Mouse (Mus musculus): Measurements from ENCODE around the gene Stk38.
"Not testable (repeated sequence)": the region's sequence is repeated elsewhere in the genome, so short reads cannot be mapped to it uniquely, and the experiment has no call there.

The Stk38 gene

GRCm38 (mm10) chr17:29009181-29009580 is 1.4 kb upstream of the Stk38 start:
- no peak for DNase-seq (ENCODE audit: low read depth, low spot score)

DNA sequence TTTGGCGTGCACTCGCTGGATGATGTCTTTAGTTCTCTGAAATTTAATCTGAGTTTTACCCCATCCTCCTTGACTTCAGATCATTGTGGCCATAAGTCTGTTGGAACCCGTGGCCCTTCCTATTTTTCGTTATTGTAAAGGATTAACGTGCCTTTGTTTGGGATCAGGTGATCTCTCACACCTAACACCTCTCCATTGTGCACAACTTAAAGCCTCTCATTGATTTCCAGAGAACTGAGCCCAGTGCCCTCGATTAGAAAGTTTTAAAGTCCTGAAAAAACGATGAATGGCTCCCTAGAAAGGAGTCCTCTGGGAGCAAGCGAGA is 493 bp upstream of the Stk38 start:
- no peak for DNase-seq (ENCODE audit: low read depth, low spot score)

GRCm38 (mm10) chr17:29007243-29007640 is 553 bp downstream of the Stk38 start:
- DNase-seq (ENCODE audit: low read depth, low spot score) = no peak

- DNase-seq (ENCODE audit: low read depth, low spot score) = no peak
These were observed 983 bp downstream of the Stk38 start for GRCm38 (mm10) chr17:29006812-29007211.

DNA sequence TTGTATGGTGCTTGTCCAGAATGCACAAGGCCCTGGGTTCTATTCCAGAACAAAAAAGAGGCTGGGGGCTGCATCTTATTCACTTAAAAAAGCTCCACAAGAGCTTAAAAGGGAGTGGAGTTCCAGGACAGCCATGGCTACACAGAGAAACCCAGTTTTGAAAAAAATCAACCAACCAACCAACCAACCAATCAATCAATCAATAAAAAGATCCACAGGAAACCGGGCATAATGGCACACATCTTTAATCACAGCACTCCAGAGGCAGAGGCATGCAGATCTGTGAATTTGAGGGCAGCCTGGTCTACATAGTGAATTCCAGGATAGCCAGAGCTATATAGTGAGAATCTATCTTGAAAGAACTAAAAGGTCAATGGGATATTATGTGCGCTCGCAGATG is 2.8 kb downstream of the Stk38 start:
- DNase-seq (ENCODE audit: low read depth, low spot score) = no peak

DNA sequence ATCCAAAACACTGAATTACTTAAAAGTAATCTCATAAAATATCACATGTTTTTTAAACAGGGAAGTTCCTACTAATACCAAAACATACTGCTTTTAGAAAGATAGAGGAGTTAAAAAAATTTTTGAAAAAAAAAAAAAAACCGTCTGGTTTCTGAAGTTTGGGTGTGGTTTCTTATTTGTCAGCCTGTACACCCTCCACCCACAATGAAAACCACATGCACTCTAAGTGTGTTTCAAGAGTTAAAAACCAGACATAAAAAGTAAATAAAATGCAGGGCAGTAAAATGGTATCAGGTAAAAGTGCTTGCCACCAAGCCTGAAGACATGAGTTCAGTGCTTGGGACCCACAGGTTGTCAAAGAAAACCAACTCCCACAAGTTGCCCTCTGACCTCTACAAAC is 4.1 kb downstream of the Stk38 start:
- no peak for DNase-seq (ENCODE audit: low read depth, low spot score)

DNA sequence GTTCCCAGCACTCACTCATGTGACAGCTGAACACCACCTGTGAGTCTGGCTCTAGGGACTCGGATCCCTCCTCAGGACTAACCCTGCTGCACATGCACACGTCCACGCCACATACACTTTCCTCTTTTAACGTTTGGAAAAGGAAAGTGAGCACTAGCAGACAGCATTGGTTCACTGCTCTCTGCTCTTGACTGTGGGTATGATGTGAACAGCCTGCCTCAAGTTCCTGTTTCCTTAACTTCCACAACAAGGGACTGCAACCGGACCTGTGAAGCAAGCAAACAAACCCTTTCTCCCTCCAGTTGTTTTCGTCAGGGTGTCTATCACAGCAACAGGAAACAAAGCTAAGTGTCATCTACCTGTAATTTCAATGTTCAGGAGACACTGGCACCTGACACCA is 7.3 kb downstream of the Stk38 start:
- DNase-seq (ENCODE audit: low read depth, low spot score) = no peak

GRCm38 (mm10) chr17:28994615-28995014 is 13.2 kb downstream of the Stk38 start:
- no peak for DNase-seq (ENCODE audit: low read depth, low spot score)

DNA sequence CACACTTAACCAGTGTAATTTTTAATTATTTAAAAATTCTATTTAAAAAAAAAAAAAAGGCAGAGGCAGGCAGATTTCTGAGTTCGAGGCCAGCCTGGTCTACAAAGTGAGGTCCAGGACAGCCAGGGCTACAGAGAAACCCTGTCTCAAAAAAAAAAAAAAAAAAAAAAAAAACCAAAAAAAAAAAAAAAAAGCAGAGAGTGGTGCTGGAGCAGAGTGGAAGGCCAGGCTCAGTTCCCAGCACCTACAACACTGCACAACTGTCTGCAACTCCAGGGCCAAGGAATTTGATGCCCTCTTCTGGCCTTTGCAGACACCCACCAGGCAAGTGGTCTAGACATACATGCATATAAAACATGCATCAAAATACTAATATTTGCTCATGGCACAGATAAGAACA is 14.8 kb downstream of the Stk38 start:
- DNase-seq (ENCODE audit: low read depth, low spot score) = not testable (repeated sequence)

- DNase-seq (ENCODE audit: low read depth, low spot score) = peak; percentile 29
These were observed 15.7 kb downstream of the Stk38 start for GRCm38 (mm10) chr17:28992105-28992504.

DNA sequence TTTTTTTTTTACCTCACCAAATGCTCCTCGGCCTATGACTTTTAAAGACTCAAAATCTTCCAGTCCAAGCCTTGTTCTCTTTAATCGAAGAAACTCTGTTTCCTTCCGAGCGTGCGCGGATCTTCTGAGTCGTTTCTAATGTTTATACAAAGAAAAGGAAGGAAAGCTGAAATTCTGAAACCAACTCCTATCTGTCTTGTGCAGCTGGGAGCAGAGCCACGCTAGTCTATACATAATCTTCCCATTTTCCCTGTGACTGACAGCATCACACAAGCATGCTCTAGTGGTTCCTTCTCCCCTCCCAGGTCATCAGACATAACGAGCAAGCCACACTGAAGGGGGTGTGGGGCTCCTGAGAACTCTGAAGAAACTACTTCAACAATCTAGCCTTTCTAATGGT is 16.5 kb downstream of the Stk38 start:
- DNase-seq (ENCODE audit: low read depth, low spot score) = no peak

DNA sequence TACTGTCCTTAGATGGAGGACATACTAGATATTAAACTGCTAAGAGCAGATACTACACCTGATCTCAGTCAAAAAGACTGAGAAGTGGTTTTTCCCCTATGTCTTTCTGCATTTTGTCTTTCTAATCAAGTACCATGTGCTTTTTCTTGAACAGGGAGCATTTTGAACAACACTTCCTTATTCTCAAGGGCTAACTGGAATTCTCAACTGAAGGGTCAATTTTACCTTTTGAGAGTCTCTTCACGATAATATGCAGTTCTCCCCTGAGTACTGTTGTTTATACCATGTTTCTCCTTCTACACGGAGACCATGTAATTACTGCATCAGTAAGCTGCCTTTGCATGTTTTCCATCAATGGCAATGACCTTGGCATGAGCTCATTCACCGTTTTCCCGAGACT is 17.7 kb downstream of the Stk38 start:
- no peak for DNase-seq (ENCODE audit: low read depth, low spot score)

GRCm38 (mm10) chr17:28988996-28989395 is 18.8 kb downstream of the Stk38 start:
- DNase-seq (ENCODE audit: low read depth, low spot score) = no peak

GRCm38 (mm10) chr17:28988291-28988690 is 19.5 kb downstream of the Stk38 start:
- no peak for DNase-seq (ENCODE audit: low read depth, low spot score)

DNA sequence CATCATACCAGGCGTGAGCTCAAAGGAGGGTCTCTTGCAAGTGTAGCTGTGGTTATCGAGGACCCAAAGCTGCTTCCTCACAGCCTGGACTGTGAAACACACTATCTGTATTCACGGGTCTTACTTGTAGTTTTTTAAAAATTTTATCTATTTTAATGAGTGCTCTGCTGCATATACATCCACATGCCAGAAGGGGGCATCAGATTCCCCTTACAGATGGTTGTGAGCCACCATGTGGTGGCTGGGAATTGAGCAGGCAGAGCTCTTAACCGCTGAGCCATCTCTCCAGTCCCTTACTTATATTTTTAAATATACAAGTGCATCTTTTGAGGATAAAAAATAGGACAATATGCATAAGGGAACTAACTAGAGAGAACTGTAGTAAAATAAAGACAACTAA is 20.1 kb downstream of the Stk38 start:
- DNase-seq (ENCODE audit: low read depth, low spot score) = no peak

DNA sequence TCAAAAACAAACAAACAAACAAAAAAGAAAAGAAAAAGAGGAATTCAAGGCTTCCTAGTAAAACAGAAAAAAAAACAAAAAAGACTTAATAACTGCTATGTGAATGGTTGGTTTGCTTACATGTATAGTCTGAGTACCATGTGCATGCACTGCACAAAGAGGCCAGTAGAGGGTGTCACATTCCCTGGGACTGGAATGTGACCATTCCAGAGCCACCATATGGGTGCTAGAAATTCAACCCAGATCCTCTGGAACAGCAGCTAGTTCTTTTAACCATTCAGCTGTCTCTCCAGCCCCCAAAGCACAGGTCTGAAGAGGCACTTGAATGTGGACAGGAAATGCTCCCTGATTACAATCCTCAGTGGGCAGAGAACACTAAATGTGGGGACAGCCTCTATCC is 21.0 kb downstream of the Stk38 start:
- DNase-seq (ENCODE audit: low read depth, low spot score) = no peak

GRCm38 (mm10) chr17:28984724-28985420 is 22.9 kb downstream of the Stk38 start:
- no peak for DNase-seq (ENCODE audit: low read depth, low spot score)

- DNase-seq (ENCODE audit: low read depth, low spot score) = no peak
These were observed 25.2 kb downstream of the Stk38 start for GRCm38 (mm10) chr17:28982591-28982990.

DNA sequence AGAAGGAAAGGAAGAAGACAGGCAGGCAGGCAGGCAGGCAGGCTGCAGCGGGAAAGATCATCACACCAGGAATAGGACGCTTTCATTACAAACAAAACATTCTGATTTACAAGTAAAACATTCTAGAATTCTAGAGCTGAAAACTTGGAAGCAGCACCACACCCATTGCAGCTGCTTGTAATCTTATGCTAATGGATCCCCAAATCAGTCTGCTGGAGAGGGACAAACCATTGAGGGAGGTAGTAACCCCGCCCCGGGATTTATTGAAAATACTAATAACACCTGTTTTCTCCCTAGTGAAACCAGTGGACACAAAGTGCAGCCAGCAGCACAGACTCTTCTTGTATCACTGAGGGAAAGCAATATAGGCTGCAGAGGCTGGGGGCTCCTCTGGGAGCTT is 26.7 kb downstream of the Stk38 start:
- no peak for DNase-seq (ENCODE audit: low read depth, low spot score)

- DNase-seq (ENCODE audit: low read depth, low spot score) = no peak
These were observed 28.7 kb downstream of the Stk38 start for GRCm38 (mm10) chr17:28979091-28979490.

GRCm38 (mm10) chr17:28970122-28970521 is 37.7 kb downstream of the Stk38 start:
- DNase-seq (ENCODE audit: low read depth, low spot score) = no peak

DNA sequence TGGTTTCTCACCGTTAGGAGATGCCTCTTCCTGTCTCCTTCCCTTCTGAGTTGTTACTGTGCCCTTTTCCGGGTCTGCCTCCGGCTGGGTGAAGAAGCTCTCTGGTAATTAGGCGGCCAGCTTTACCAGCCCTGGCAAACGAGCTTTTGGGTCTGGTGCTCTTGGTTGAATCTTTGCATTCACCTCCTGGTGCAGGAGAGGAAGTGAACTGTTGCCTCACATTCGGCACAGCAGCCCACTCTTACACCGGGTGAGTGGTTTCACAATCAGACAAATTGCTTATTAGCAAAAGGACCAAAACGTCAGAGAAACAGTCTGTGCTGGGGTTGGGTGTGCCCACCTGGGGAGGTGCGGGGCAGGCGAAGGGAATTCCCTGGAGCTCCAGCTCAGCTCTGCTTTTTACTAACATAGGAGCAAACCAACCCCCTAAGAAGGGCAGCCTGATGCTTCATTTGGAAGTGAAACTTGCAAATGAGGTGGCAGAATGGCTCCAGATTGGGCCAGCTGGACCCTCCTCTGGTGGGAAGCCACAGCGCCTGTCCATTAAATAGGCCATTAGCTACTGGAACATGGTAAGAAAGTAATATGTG is 40.7 kb downstream of the Stk38 start:
- no peak for DNase-seq (ENCODE audit: low read depth, low spot score)

- no peak for DNase-seq (ENCODE audit: low read depth, low spot score)
These were observed 46.2 kb downstream of the Stk38 start for GRCm38 (mm10) chr17:28961596-28961995.

DNA sequence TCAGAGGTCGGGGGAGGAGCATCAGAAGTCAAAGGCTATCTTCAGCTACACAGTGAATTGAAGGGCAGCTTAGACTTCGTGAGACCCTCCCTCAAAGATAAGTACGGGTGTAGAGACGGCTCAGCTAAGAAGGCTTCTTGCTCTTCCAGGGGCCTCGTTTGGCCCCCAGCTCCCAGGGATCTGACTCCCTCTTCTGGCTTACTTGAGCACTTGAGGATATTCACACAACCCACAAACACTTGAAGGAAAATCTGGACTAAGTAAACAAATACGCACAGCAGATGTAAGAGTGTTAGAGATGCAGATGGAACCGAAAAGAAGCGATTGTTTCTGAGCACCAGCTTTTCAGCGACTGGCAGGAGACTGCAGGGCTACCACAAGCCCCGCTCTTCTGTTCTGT is 47.2 kb downstream of the Stk38 start:
- no peak for DNase-seq (ENCODE audit: low read depth, low spot score)
